Mouse (Mus musculus) heart, adult 9 months (tissue): ENCODE data around the gene Zcchc3.
"Not testable (repeated sequence)": the region's sequence is repeated elsewhere in the genome, so short reads cannot be mapped to it uniquely, and the experiment has no call there.

Experiments used
- DNase-seq, 2 experiments: peaks; one replicate each; pipeline ENCODE4 v3.0.0; 2022; ENCODE audit warnings: low spot score in 2 of 2

Zcchc3 gene

GRCm38 (mm10) chr2:152414591-152415165 lies at the start of gene Zcchc3:
TSS of gene Zcchc3 (minus strand) at chr2:152415027.
- peak; percentile 85 to 90 for DNase-seq

GRCm38 (mm10) chr2:152459241-152459640 lies 44.4 kb upstream of the Zcchc3 start:
- no peak for DNase-seq

GRCm38 (mm10) chr2:152452101-152452781 lies 37.4 kb upstream of the Zcchc3 start:
- peak; percentile 23 to 35 for DNase-seq

GRCm38 (mm10) chr2:152450241-152450640 lies 35.4 kb upstream of the Zcchc3 start:
- no peak for DNase-seq

- no peak for DNase-seq
These were observed 32.6 kb upstream of the Zcchc3 start for GRCm38 (mm10) chr2:152447461-152447860.

- no peak for DNase-seq
These were observed 31.8 kb upstream of the Zcchc3 start for GRCm38 (mm10) chr2:152446642-152447041.

GRCm38 (mm10) chr2:152443281-152443680 lies 28.5 kb upstream of the Zcchc3 start:
- no peak for DNase-seq

- DNase-seq, result no peak
These were observed 27.5 kb upstream of the Zcchc3 start for GRCm38 (mm10) chr2:152442322-152442721.

- no peak for DNase-seq
These were observed 25.0 kb upstream of the Zcchc3 start for GRCm38 (mm10) chr2:152439833-152440232.

GRCm38 (mm10) chr2:152438963-152439362 lies 24.1 kb upstream of the Zcchc3 start:
- DNase-seq, result no peak

- peak; percentile 59 to 73 for DNase-seq
These were observed 22.4 kb upstream of the Zcchc3 start for GRCm38 (mm10) chr2:152436983-152437860.

- DNase-seq, result peak; percentile 40 to 59
These were observed 21.6 kb upstream of the Zcchc3 start for GRCm38 (mm10) chr2:152436405-152436901.

GRCm38 (mm10) chr2:152428481-152428880 lies 13.7 kb upstream of the Zcchc3 start:
- not testable (repeated sequence) for DNase-seq

- no peak for DNase-seq
These were observed 12.7 kb upstream of the Zcchc3 start for GRCm38 (mm10) chr2:152427493-152427892.

GRCm38 (mm10) chr2:152415786-152416185 lies 959 bp upstream of the Zcchc3 start:
- no peak for DNase-seq

GRCm38 (mm10) chr2:152415287-152415686 lies 460 bp upstream of the Zcchc3 start, which contains the start of gene 6820408C15Rik:
TSS of gene 6820408C15Rik (plus strand) at chr2:152415587.
- DNase-seq, result no peak

GRCm38 (mm10) chr2:152413765-152414584 lies 852 bp downstream of the Zcchc3 start:
- DNase-seq, result peak in 1 of 2 experiments; percentile 39

- no peak for DNase-seq
These were observed 1.6 kb downstream of the Zcchc3 start for GRCm38 (mm10) chr2:152413158-152413764.

- DNase-seq, result no peak
These were observed 2.2 kb downstream of the Zcchc3 start for GRCm38 (mm10) chr2:152412526-152413157.

GRCm38 (mm10) chr2:152411471-152411870 lies 3.4 kb downstream of the Zcchc3 start:
- no peak for DNase-seq
